Mouse (Mus musculus) adrenal gland, adult 8-10 months (tissue): Measurements from ENCODE around the gene H2-M10.2. TPM values are rescaled to one million over a fixed set of nuclear protein-coding genes. Genes with fewer than 3 reads are reported as not detected.

Experiments used
- DNase-seq: peaks from one replicate; pipeline ENCODE4 v3.0.0; 2022
- total RNA-seq, 4 experiments: library from RNA; stranded (reverse); gene quantifications; 2 replicates each; pipeline ENCODE4 v1.2.4; 2022

H2-M10.2 gene
- not detected for total RNA-seq

DNA sequence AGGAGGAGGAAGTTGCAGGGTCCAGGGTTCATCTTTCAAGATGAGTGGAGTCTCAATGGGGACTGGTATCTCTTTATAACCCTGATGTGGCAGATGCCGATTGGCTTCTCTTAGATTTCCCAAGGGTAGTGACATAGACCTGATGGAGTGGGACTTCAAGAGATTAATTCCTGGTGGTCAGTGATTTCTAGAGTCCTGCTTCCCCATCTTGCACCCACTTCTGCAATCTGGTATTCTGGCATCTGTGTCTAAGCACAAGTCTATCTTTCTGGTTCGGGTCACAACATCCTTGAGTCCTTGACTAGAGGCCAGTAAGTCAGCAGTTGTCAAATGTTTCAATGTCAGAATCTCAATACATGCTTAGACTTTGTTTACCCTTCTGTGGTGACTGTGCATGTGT is at the start of gene H2-M10.2:
H2-M10.2 (minus strand) TSS at position 101 of the 400 bp plus-strand sequence.
- DNase-seq, result no peak

DNA sequence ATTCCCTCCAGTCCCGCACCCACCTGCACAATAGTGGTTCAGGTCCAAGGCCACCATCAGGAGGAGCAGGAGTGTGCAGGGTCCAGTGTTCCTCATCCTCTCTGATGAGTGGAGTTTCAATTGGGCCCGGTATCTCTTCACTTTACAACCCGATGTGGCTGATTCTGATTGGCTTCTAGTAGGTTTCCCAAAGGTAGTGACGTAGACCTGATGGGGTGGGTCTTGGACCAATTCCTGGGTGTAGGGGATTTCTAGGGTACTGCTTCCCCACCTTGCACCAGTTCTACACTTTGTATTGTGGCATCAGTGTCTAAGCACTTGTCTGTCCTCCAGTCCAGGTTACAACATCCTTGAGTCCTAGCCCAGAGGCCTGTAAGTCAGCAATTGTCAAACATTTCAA is 39.8 kb upstream of the H2-M10.2 start, which contains the start of gene H2-M10.1:
H2-M10.1 (minus strand) TSS at position 101 of the 400 bp plus-strand sequence.
- DNase-seq, result no peak

GRCm38 (mm10) chr17:36315689-36316253 is 29.5 kb upstream of the H2-M10.2 start:
- DNase-seq, result no peak

- peak; percentile 25 for DNase-seq
These were observed 28.9 kb upstream of the H2-M10.2 start for GRCm38 (mm10) chr17:36315041-36315688.

DNA sequence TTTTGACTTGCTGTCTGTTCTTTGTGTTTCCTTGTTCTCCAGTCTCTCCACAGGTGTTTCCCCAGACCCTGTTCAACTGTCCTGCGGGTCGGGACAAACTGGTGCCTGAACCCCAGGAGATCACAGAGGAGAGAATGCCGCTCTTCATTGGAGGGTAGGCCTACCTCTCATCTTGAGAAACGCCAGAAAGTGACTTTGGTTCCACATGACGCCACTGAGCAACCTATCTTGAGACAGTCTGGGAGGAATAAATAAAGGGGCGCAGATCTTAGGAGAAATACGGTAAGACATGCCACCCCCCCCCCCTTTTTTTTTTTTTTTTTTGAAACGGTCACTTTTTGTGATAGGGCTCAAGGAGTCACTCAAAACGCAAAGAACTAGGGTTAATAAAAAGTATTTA is 28.2 kb upstream of the H2-M10.2 start:
- peak; percentile 2 for DNase-seq

- no peak for DNase-seq
These were observed 23.0 kb upstream of the H2-M10.2 start for GRCm38 (mm10) chr17:36309293-36309692.

DNA sequence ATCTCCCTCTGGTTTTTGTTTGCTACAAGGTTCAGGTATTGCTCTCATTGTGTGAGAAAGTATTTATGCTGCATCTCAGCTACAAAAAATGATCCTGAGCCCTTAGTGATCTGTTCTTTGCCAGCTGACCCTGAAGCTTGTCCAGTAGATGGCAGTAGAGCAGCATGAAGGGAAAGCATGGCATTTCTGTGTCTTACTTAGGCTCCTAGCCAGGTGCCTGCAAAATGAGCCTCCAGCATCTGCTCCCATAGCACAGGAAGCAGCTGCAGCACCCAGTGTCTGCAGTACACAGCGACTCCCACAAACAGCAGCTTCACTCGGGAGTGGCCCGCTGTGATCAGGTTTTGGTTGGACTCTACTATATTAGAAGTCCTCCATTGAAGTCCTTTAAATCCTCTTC is 22.6 kb upstream of the H2-M10.2 start:
- DNase-seq, result peak; percentile 29

GRCm38 (mm10) chr17:36281521-36282245 is 4.6 kb downstream of the H2-M10.2 start:
- DNase-seq, result no peak

GRCm38 (mm10) chr17:36274776-36275175 is 11.5 kb downstream of the H2-M10.2 start:
- no peak for DNase-seq

DNA sequence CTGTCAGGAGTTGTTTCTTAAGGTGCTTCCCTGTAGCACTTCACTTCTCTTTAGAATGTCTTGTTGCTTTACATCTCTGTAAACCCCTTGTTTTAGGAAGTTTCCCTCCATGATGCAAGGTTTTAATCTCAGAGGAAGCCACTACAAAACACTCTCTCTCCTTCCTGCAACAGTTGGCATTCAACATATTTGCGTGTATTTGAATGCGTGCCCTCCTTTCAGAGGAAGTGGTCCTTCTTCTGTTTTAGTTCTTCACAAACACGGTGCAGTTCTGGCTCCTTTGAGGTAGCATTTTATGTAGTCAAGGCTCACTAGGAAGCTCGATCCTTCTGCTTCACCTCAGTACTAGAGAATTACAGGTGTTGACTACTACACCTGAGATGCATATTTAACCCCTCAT is 12.5 kb downstream of the H2-M10.2 start:
- DNase-seq, result no peak

- DNase-seq, result no peak
These were observed 13.5 kb downstream of the H2-M10.2 start for GRCm38 (mm10) chr17:36272643-36273366.

GRCm38 (mm10) chr17:36271586-36272256 is 14.6 kb downstream of the H2-M10.2 start, which contains the start of gene Trim39:
TSS of gene Trim39 (minus strand) at chr17:36272247.
- DNase-seq, result peak; percentile 80

DNA sequence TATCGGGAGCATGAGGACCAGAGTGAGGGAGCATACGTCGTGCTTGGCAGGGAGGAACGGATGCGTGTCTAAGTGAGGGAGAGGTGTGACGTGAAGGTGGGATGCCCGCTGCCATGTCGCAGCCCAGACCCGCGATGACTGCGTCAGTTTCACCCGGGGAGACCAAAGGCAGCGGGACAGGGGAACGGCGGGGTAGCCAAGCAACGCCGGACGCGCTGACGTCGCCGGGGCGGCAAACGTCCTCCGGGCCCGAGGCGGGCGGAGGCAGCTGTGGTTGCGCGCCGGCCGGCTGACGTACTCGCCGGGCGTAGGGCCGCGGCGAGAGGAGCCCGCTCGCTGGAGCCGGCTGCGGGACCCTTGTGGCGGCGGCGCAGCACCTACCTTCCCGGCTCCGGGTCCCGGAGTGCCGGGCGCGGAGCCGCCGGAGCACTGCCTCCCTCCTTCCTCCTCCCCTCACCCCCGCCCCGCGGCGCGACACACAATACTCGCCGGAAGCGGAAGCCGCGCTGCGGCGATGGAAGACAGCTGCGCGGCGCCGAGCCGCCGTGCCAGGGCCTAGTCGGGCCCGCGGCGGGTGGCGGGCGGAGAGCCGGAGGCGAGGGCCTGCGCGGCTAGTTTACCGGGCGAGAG is 15.2 kb downstream of the H2-M10.2 start:
- peak; percentile 75 for DNase-seq

GRCm38 (mm10) chr17:36265834-36266233 is 20.5 kb downstream of the H2-M10.2 start:
- DNase-seq, result no peak

GRCm38 (mm10) chr17:36264273-36264925 is 21.9 kb downstream of the H2-M10.2 start:
- DNase-seq, result no peak

DNA sequence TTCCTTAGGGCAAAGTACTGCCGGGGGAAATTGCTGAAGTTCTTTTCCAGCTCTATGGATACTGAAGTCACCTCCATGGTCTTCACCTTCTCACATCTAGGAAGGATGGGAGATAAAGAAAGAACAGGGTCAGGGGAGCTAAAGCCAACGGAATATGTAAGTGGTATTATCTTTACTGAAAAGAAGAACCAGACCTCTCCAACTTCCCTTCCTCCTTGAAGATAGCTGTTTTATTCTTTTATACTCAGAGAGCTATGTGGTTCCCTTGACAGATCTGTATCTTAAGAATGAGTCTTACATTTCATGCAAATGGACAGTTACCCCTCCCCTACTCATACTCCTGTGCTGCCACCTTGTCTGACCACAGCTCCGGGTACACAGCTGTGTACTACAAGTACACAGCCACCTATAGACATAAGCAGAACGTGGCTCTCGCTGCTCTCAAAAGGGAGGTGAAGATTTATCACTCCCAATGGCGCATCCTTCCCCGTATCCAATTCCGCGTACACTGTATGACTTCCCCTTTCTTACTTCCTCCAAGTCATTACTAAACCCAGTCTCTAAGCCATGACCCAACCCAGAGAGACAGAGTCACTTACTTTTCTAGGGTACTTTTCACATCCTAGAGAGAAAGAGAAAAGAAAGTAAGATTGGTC is 24.7 kb downstream of the H2-M10.2 start:
- DNase-seq, result no peak

DNA sequence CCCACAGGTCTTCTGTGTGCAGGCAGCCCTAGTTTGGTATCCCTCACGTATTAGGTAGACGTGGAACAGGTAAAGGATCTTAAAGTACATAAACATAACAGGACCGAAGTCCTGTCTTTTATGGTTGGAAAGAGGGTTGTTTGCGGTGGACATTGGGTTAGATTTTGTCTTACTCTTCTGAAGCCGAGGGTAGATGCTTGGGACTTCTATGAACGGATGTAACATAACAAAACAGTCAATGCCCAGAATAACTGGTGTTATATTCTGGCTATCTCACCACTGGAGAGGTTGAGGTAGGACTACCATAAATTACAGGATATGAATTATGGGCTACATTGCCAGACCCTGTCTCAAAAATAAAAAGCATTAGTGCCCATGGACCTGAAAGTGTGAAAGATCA is 28.3 kb downstream of the H2-M10.2 start, which contains the start of gene Rpp21:
Rpp21 (minus strand) TSS at position 101 of the 400 bp plus-strand sequence.
- DNase-seq, result no peak

- DNase-seq, result peak; percentile 69
These were observed 28.9 kb downstream of the H2-M10.2 start for GRCm38 (mm10) chr17:36257241-36257947.

GRCm38 (mm10) chr17:36253087-36253600 is 33.1 kb downstream of the H2-M10.2 start:
- no peak for DNase-seq
